Mouse (Mus musculus): ENCODE measurements at regions not wholly inside any gene's neighbourhood (a gene's known extent, or its start where the extent isn't known, plus 50 kb on each side); places are given as distances from the start of the nearest gene placed in this dataset.

GRCm38 (mm10) chr6:138754302-138754954 lies 96.1 kb upstream of the Igbp1b start:
- TF ChIP-seq GATA1 (IDR thresholded peaks at IDR 0.05; ENCODE audit: low read length) (no peak), TAL1 (IDR thresholded peaks at IDR 0.05; ENCODE audit: low read length) (no peak)
